Mouse (Mus musculus): Measurements from ENCODE around the gene Mtcl1. TPM values are rescaled to one million over a fixed set of nuclear protein-coding genes. Genes with fewer than 3 reads are reported as not detected.

Gene Mtcl1
- not detected in 2 replicates for polyA plus RNA-seq (2012; ENCODE audit: insufficient read depth, insufficient read length, missing spikeins)

GRCm38 (mm10) chr17:66449460-66450341 is at the start of gene Mtcl1:
Gene Mtcl1, minus strand, starts transcription at chr17:66449750.
- H3K4me3 ChIP-seq (ENCODE audit: insufficient read depth, low read length): peak within 1 kb of the TSS; percentile 45
- H3K4me1 ChIP-seq (ENCODE audit: control insufficient read depth, insufficient read depth, low read length): no peaks in the 10 kb centered on the region
- no peak within 1 kb of the TSS for H3K27ac ChIP-seq (ENCODE audit: insufficient read depth, low read depth, low read length)
- TF ChIP-seq POLR2A (IDR thresholded peaks at IDR 0.05; ENCODE audit: borderline replicate concordance, low read depth, low read length): no peak
- no peak for TF ChIP-seq CTCF (IDR thresholded peaks at IDR 0.05; ENCODE audit: low read depth, low read length)

GRCm38 (mm10) chr17:66498598-66498997 is 49.0 kb upstream of the Mtcl1 start:
- TF ChIP-seq CTCF (IDR thresholded peaks at IDR 0.05; ENCODE audit: low read depth, low read length): no peak
- TF ChIP-seq POLR2A (IDR thresholded peaks at IDR 0.05; ENCODE audit: borderline replicate concordance, low read depth, low read length): no peak
- H3K4me3 ChIP-seq (ENCODE audit: insufficient read depth, low read length): no peak overlapping the region
- H3K4me1 ChIP-seq (ENCODE audit: control insufficient read depth, insufficient read depth, low read length): no peaks in the 10 kb centered on the region
- H3K27ac ChIP-seq (ENCODE audit: insufficient read depth, low read depth, low read length): no peak overlapping the region

GRCm38 (mm10) chr17:66496589-66496988 is 47.0 kb upstream of the Mtcl1 start:
- TF ChIP-seq POLR2A (IDR thresholded peaks at IDR 0.05; ENCODE audit: borderline replicate concordance, low read depth, low read length) (no peak), CTCF (IDR thresholded peaks at IDR 0.05; ENCODE audit: low read depth, low read length) (no peak)
- H3K4me3 ChIP-seq (ENCODE audit: insufficient read depth, low read length): no peak overlapping the region
- no peaks in the 10 kb centered on the region for H3K4me1 ChIP-seq (ENCODE audit: control insufficient read depth, insufficient read depth, low read length)
- no peak overlapping the region for H3K27ac ChIP-seq (ENCODE audit: insufficient read depth, low read depth, low read length)

- Histone ChIP-seq H3K4me1 (ENCODE audit: control insufficient read depth, insufficient read depth, low read length) (no peaks in the 10 kb centered on the region), H3K4me3 (ENCODE audit: insufficient read depth, low read length) (no peak overlapping the region), H3K27ac (ENCODE audit: insufficient read depth, low read depth, low read length) (no peak overlapping the region)
- no peak for TF ChIP-seq POLR2A (IDR thresholded peaks at IDR 0.05; ENCODE audit: borderline replicate concordance, low read depth, low read length)
These were observed 40.6 kb upstream of the Mtcl1 start for GRCm38 (mm10) chr17:66490022-66490601.

GRCm38 (mm10) chr17:66486576-66486975 is 37.0 kb upstream of the Mtcl1 start:
- Histone ChIP-seq H3K27ac (ENCODE audit: insufficient read depth, low read depth, low read length) (no peak overlapping the region), H3K4me3 (ENCODE audit: insufficient read depth, low read length) (no peak overlapping the region), H3K4me1 (ENCODE audit: control insufficient read depth, insufficient read depth, low read length) (no peaks in the 10 kb centered on the region)
- TF ChIP-seq POLR2A (IDR thresholded peaks at IDR 0.05; ENCODE audit: borderline replicate concordance, low read depth, low read length) (no peak), CTCF (IDR thresholded peaks at IDR 0.05; ENCODE audit: low read depth, low read length) (no peak)

GRCm38 (mm10) chr17:66485742-66486141 is 36.2 kb upstream of the Mtcl1 start:
- H3K4me1 ChIP-seq (ENCODE audit: control insufficient read depth, insufficient read depth, low read length): no peaks in the 10 kb centered on the region
- TF ChIP-seq POLR2A (IDR thresholded peaks at IDR 0.05; ENCODE audit: borderline replicate concordance, low read depth, low read length) (no peak), CTCF (IDR thresholded peaks at IDR 0.05; ENCODE audit: low read depth, low read length) (peak; percentile 28)
- no peak overlapping the region for H3K27ac ChIP-seq (ENCODE audit: insufficient read depth, low read depth, low read length)
- no peak overlapping the region for H3K4me3 ChIP-seq (ENCODE audit: insufficient read depth, low read length)

GRCm38 (mm10) chr17:66484965-66485364 is 35.4 kb upstream of the Mtcl1 start:
- Histone ChIP-seq H3K27ac (ENCODE audit: insufficient read depth, low read depth, low read length) (no peak overlapping the region), H3K4me3 (ENCODE audit: insufficient read depth, low read length) (no peak overlapping the region)
- no peak for TF ChIP-seq POLR2A (IDR thresholded peaks at IDR 0.05; ENCODE audit: borderline replicate concordance, low read depth, low read length)

GRCm38 (mm10) chr17:66483651-66484454 is 34.3 kb upstream of the Mtcl1 start:
- Histone ChIP-seq H3K27ac (ENCODE audit: insufficient read depth, low read depth, low read length) (no peak overlapping the region), H3K4me3 (ENCODE audit: insufficient read depth, low read length) (no peak overlapping the region), H3K4me1 (ENCODE audit: control insufficient read depth, insufficient read depth, low read length) (no peaks in the 10 kb centered on the region)
- TF ChIP-seq CTCF (IDR thresholded peaks at IDR 0.05; ENCODE audit: low read depth, low read length) (no peak), POLR2A (IDR thresholded peaks at IDR 0.05; ENCODE audit: borderline replicate concordance, low read depth, low read length) (no peak)

More at GRCm38 (mm10) chr17:66484965-66485364, 35.4 kb upstream of the Mtcl1 start:
- no peaks in the 10 kb centered on the region for H3K4me1 ChIP-seq (ENCODE audit: control insufficient read depth, insufficient read depth, low read length)

GRCm38 (mm10) chr17:66481295-66481694 is 31.7 kb upstream of the Mtcl1 start:
- Histone ChIP-seq H3K4me1 (ENCODE audit: control insufficient read depth, insufficient read depth, low read length) (no peaks in the 10 kb centered on the region), H3K27ac (ENCODE audit: insufficient read depth, low read depth, low read length) (no peak overlapping the region), H3K4me3 (ENCODE audit: insufficient read depth, low read length) (no peak overlapping the region)
- TF ChIP-seq CTCF (IDR thresholded peaks at IDR 0.05; ENCODE audit: low read depth, low read length) (no peak), POLR2A (IDR thresholded peaks at IDR 0.05; ENCODE audit: borderline replicate concordance, low read depth, low read length) (no peak)
